Mouse (Mus musculus) spleen, embryonic (tissue): ENCODE results near the gene Zdhhc13.

Experiments
- CTCF ChIA-PET: fragments of 350-600 bp; sonication (Branson Sonifier 250); formaldehyde crosslinking; loops from one replicate; lab custom pipeline; 2022; lab: Charles Lee

The Zdhhc13 gene

GRCm38 (mm10) chr7:48876526-48876925 lies 87.7 kb downstream of the Zdhhc13 start:
- CTCF ChIA-PET: interaction anchor here (0.9 kb wide), 1 partner anchor 126 kb away, joined by 4 read pairs; no protein-coding TSS in a partner anchor
